Mouse (Mus musculus) layer of hippocampus, adult 9-10 months (tissue): ENCODE data around the gene Mrps31.
A peak's percentile ranks its signal among the peaks of the same experiment; 100 is the strongest.

Experiments
- DNase-seq: peaks from one replicate; pipeline ENCODE4 v3.0.0; 2022; ENCODE audit warnings: low spot score

The Mrps31 gene

DNA sequence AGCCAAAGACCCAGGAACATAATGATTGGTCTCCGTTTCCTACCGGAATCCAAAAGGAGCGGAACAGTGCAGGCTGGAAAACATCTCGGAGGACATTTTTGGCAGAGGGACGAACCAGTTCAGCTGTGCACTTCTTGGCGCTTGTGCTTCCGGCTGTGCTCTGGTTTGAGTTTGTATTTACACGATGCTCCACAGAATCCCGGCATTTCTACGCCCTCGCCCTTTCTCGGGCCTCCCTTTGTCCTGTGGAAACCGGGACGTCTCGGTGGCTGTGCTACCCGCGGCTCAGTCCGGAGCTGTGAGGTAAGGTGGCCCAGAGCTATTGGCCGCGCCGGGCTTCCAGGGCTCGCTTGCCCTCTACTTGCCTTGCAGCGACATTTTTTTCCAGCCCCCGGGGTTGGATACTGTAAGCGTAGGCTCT lies at the start of gene Mrps31:
TSS of gene Mrps31 (plus strand) at position 80 of the 421 bp plus-strand sequence.
- peak; percentile 85 for DNase-seq

- no peak for DNase-seq
Observed at GRCm38 (mm10) chr8:22376311-22376710, 34.9 kb upstream of the Mrps31 start.

- DNase-seq = no peak
Observed at GRCm38 (mm10) chr8:22376903-22377302, 34.3 kb upstream of the Mrps31 start.

DNA sequence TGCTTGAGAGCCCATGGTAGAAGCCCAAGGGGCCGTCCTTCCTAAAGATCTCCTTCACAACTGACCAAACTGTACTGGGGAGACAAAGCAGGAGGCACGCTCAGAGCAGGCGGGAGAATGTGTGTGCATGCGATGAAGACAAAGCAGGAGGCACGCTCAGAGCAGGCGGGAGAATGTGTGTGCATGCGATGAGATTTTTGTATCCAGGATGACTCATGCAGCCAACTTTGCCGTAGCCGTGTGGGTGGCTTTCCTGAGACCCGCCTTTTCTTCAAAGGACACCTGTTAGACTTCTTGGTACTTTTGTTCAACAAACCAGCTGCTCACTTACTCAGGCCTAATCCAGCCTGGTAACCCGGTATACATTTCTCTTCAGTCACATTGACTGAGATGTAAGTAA lies 30.2 kb upstream of the Mrps31 start:
- DNase-seq = no peak

DNA sequence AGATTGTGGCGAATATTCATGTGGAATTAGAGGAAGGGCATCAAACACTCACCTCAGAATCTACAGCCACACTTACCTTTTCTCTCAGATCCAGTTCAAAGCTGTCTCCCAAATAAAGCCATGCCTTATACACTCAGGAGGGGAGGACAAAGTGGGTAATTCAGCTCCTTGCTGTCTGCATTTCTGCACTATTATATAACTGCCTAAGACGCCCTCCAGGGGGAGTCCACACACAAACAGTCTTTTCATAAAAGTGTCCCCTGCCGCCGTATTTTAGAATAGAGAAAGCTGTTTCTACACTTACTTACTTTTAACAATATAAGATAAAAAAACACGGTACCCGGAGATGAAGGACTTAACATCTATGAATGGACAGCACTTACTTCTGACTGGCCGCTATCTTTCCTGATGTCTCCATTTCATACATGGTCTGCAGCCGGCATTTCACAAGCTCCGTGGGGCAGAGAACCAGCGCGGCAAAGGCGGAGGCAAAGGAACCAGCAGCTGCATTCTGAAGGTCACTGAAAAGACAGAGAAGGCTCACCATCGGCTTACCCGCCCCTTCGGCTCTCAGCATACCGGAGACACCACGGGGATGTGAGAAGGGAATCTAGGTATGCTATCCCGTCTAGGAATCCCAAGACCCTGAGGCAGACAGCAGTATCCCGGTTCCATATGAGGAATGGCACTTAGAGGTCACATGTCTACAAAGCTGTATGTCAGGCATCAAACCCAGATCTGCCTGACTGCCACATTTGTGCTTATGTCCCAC lies 28.2 kb upstream of the Mrps31 start:
- DNase-seq = no peak

DNA sequence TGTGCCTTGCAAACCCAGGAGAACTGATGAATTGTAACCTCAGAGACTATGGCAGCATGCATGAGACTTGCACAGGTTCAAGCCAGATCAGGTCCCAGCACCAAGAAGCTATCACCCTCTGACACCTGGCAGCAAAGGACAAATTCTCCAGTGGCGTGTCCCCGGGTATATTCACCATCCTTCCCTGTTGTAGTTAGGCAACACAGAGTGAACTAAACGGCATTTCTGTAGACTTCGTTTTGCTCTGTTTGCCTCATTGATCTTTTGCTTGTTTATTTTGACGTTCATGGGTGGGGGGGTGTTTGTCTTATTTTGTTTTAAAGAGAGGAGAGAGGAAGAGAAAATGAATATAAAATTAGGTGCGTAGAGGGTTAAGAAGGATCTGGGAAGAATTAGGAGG lies 26.0 kb upstream of the Mrps31 start:
- no peak for DNase-seq

- no peak for DNase-seq
Observed at GRCm38 (mm10) chr8:22389874-22390273, 21.3 kb upstream of the Mrps31 start.

DNA sequence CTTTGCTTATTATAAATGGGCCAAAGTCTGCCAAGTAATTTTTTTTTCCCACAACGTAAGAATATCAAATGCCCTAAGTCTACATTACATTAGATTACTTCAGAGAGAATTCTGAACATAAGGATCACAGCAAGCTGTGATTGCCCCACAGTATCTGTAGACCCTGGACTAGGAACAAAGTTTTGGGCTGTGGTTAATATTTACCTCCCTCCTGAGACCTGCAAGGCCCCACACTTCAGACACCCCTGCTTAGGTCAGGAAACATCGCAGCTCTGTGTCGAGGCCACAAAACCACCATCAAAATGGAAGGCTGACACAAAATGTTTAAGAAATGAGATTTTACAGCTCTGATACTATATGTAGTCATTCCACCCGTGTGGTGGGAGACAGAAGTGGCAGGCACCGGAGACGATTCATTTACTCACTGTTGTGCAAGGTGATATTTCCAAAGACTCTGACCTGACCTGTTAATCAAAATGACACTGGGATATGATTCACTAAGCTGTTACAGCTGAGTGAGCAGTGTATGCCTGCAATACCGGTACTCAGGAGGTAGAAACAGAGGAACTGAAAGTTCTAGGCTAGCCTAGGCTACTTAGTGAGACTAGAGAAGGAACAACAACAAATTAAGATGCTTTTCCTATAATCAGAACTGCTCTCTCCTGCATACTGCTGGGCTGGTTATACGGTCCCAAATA lies 20.2 kb upstream of the Mrps31 start:
- no peak for DNase-seq

- no peak for DNase-seq
Observed at GRCm38 (mm10) chr8:22394471-22394870, 16.7 kb upstream of the Mrps31 start.

DNA sequence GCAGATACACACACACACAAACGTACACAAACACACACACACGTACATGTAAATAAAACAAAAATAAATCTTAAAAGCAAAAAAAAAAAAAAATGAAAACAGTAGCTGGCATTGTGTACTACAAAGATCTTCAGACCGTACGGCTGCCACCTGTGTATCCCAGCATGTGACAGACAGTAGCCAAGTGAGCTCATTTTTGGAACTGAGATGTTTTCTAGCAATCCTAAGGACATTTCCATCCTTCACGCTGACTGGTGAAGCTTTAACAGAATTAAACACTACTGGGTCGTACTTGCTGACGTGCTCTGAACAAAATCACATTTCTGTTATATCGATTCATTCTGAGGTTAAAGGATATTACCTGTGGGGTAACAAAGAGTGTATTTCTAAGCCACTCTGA lies 15.9 kb upstream of the Mrps31 start:
- DNase-seq = no peak

- no peak for DNase-seq
Observed at GRCm38 (mm10) chr8:22397811-22398141, 13.4 kb upstream of the Mrps31 start.

- DNase-seq = no peak
Observed at GRCm38 (mm10) chr8:22398142-22398951, 12.8 kb upstream of the Mrps31 start, which contains the start of gene Slc25a15. TSS of gene Slc25a15 (minus strand) at chr8:22398597.

GRCm38 (mm10) chr8:22399285-22399880 lies 11.8 kb upstream of the Mrps31 start:
- no peak for DNase-seq

DNA sequence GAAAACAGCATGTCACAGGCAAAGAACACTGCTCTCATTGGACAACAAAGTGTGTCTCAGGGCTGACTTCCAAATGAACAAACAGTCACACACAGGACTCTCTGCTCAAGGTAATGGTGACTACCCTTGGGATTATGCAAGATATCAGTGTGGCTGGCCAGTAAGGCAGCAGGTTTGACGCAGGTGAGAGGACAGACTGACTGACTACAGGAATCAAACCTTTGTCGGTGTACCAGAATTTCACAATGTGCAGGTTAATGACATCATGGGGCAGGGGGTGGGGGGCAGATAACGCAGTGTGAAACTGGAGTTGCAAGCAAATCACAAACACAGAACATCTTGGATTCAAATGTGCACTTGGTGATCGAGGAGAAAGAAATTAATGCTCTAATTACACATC lies 10.6 kb upstream of the Mrps31 start:
- no peak for DNase-seq

DNA sequence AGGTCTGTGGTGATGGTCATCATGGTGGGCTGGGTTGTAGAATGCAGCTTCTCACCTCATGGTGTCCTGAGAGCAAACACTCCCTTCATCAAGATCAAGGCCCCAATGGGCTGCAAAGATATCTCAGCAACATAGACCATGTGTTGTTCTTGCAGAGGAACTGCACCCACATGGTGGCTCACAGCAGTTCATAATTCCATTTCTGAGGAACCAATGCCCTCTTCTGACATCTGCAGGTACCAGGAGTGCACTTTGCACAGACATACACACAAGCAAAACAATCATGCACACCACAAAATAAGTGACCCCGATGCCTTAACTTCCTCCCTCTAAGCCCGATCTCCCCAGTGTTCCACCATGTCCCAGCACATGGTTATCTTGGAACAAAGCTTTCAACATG lies 7.9 kb upstream of the Mrps31 start:
- DNase-seq = no peak

- DNase-seq = no peak
Observed at GRCm38 (mm10) chr8:22405733-22406132, 5.4 kb upstream of the Mrps31 start.

- DNase-seq = no peak
Observed at GRCm38 (mm10) chr8:22410688-22411281, 376 bp upstream of the Mrps31 start.

- no peak for DNase-seq
Observed at GRCm38 (mm10) chr8:22411971-22412370, 810 bp downstream of the Mrps31 start.
